Mouse (Mus musculus) C2C12 (cell line): ENCODE results near the gene Meiob.

Experiments used
- CEBPB ChIP-seq: IDR thresholded peaks from one replicate; pipeline ENCODE4 v1.6.1; 2011; ENCODE audit warnings: low read depth, mild to moderate bottlenecking, control low read depth, moderate library complexity
- CTCF ChIP-seq: IDR thresholded peaks from one replicate; pipeline ENCODE4 v1.5.1; 2011; ENCODE audit not compliant: control insufficient read depth, insufficient read depth, insufficient read length
- MYOD1 ChIP-seq: IDR thresholded peaks from one replicate; pipeline ENCODE4 v1.6.1; 2011; ENCODE audit warnings: low read depth; ENCODE audit not compliant: control insufficient read depth, insufficient read length
- MYOG ChIP-seq: IDR thresholded peaks from one replicate; pipeline ENCODE4 v1.6.1; 2011; ENCODE audit not compliant: control insufficient read depth, insufficient read length; ENCODE audit errors: extremely low read depth

GRCm38 (mm10) chr17:24858967-24859366, 54.9 kb downstream of the Meiob start:
- TF ChIP-seq CTCF (no peak), MYOD1 (no peak), MYOG (no peak), CEBPB (no peak)
